Mouse (Mus musculus): ENCODE results near the gene Rps15. TPM values are rescaled to one million over a fixed set of nuclear protein-coding genes. Genes with fewer than 3 reads are reported as not detected.

The Rps15 gene
- total RNA-seq, 1 experiment: 2,505 TPM

DNA sequence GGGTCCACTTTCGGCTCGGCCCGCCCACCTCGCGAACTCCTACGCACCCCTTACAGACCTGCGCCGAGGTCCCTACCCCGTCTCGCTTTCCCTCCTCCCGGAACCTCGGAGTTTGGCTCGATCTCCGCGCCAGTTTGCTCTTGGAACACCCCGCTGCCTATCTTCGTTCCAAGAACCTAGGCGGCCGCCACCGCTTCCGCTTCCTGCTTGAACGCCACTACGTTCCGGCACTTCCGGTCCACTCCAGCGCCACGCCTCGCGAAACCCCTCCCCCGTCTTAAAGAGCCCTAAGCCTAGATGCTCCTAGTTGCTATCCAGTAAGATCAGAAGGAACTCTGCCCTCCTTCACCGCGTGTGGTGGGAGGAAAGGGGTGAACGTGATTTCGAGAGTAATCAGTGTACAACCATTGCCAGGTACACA, 28.1 kb downstream of the Rps15 start, which contains the start of gene 2310011J03Rik:
2310011J03Rik (minus strand) TSS at position 198 of the 421 bp plus-strand sequence.
- peak; percentile 86 for DNase-seq (ENCODE audit: low read depth, low spot score)
- Histone ChIP-seq H3K9me3 (ENCODE audit: control insufficient read depth, insufficient read depth, low read depth, low read length) (no peaks in the 10 kb centered on the region), H3K4me1 (ENCODE audit: control insufficient read depth in 2 of 2, insufficient read depth in 2 of 2, low read length in 2 of 2, poor library complexity in 1 of 2) (peaks cover 0 to 23% of the 10 kb centered on the region in 2 experiments; a peak in 1 of 4 replicates), H3K9ac (ENCODE audit: insufficient read depth, low read depth, low read length, poor library complexity, severe bottlenecking) (peak within 1 kb of the TSS; percentile 77), H3K27ac (ENCODE audit: insufficient read depth, low read depth, low read length, poor library complexity, severe bottlenecking) (peak within 1 kb of the TSS; percentile 28; the same call in 1 of the 2 replicates), H3K4me3 (ENCODE audit: insufficient read depth in 1 of 2, low read depth in 1 of 2, low read length in 2 of 2, poor library complexity in 1 of 2, severe bottlenecking in 1 of 2) (peak within 1 kb of the TSS; percentile 73 to 94), H3K36me3 (ENCODE audit: control insufficient read depth, insufficient read depth, low read length, poor library complexity, severe bottlenecking) (peaks cover 7% of the 10 kb centered on the region; the same call in 1 of the 2 replicates)
- in situ Hi-C loops (cut with MboI; ENCODE audit: low sequenced_read_pairs in 2 of 2, unreplicated experiment in 2 of 2): no loop called here
- TF ChIP-seq ZNF384 (IDR thresholded peaks at IDR 0.05; ENCODE audit: low read depth, low read length): no peak
- no peak for TF ChIP-seq HCFC1 (IDR thresholded peaks at IDR 0.05; ENCODE audit: borderline replicate concordance, insufficient read depth, low read length)
- TF ChIP-seq MAFK (IDR thresholded peaks at IDR 0.05; ENCODE audit: insufficient read depth, low read depth, low read length): no peak
- no peak for TF ChIP-seq ZC3H11A (IDR thresholded peaks at IDR 0.05; ENCODE audit: borderline replicate concordance, low read depth, low read length)
- no peak for TF ChIP-seq CHD2 (IDR thresholded peaks at IDR 0.05; ENCODE audit: low read depth, low read length)

DNA sequence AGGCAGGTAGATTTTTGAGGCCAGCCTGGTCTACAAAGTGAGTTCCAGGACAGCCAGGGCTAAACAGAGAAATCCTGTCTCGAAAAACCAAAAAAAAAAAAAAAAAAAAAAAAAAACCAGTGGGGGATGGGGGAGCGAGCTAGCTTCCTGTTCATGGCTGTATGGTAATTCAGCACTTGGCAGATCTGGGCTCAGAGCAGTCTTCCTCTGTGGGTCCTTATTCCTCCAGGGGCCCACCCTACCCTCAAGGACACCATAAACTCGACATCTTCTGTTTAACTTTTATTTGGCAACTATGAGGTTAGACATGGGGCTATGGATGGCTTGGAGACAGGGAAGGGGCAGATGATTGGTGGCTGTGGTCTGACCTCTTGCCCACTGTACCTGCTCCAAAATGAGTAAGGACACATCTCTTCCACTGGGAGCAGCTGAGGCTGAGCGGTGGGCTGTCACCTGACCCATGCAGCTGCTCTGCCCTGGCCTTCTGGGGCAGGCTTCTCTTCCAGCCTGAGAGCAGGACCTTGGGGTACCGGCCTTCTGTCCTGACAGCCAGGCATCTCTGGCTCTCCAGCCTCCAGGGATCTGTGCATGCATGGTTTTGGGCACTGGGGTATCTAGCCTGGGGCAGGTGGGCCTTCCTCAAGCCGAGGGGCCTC, 28.9 kb downstream of the Rps15 start:
- in situ Hi-C loops (cut with MboI; ENCODE audit: low sequenced_read_pairs in 2 of 2, unreplicated experiment in 2 of 2): no loop called here
- DNase-seq (ENCODE audit: low read depth, low spot score): no peak
- Histone ChIP-seq H3K9ac (ENCODE audit: insufficient read depth, low read depth, low read length, poor library complexity, severe bottlenecking) (peak overlapping the region; percentile 62; the same call in 1 of the 2 replicates), H3K36me3 (ENCODE audit: control insufficient read depth, insufficient read depth, low read length, poor library complexity, severe bottlenecking) (peaks cover 7% of the 10 kb centered on the region; the same call in 1 of the 2 replicates), H3K27ac (ENCODE audit: insufficient read depth, low read depth, low read length, poor library complexity, severe bottlenecking) (no peak overlapping the region; the same call in 1 of the 2 replicates), H3K9me3 (ENCODE audit: control insufficient read depth, insufficient read depth, low read depth, low read length) (no peaks in the 10 kb centered on the region), H3K4me3 (ENCODE audit: insufficient read depth in 1 of 2, low read depth in 1 of 2, low read length in 2 of 2, poor library complexity in 1 of 2, severe bottlenecking in 1 of 2) (peak overlapping the region in 1 of 2 experiments; percentile 73; a peak in 2 of 4 replicates), H3K4me1 (ENCODE audit: control insufficient read depth in 2 of 2, insufficient read depth in 2 of 2, low read length in 2 of 2, poor library complexity in 1 of 2) (peaks cover 0 to 22% of the 10 kb centered on the region in 2 experiments; a peak in 1 of 4 replicates)
- TF ChIP-seq ZC3H11A (IDR thresholded peaks at IDR 0.05; ENCODE audit: borderline replicate concordance, low read depth, low read length) (no peak), CHD2 (IDR thresholded peaks at IDR 0.05; ENCODE audit: low read depth, low read length) (0 out of 2 replicates have a peak, but pooled peaks have one; percentile 18), ZNF384 (IDR thresholded peaks at IDR 0.05; ENCODE audit: low read depth, low read length) (peak; percentile 89)

DNA sequence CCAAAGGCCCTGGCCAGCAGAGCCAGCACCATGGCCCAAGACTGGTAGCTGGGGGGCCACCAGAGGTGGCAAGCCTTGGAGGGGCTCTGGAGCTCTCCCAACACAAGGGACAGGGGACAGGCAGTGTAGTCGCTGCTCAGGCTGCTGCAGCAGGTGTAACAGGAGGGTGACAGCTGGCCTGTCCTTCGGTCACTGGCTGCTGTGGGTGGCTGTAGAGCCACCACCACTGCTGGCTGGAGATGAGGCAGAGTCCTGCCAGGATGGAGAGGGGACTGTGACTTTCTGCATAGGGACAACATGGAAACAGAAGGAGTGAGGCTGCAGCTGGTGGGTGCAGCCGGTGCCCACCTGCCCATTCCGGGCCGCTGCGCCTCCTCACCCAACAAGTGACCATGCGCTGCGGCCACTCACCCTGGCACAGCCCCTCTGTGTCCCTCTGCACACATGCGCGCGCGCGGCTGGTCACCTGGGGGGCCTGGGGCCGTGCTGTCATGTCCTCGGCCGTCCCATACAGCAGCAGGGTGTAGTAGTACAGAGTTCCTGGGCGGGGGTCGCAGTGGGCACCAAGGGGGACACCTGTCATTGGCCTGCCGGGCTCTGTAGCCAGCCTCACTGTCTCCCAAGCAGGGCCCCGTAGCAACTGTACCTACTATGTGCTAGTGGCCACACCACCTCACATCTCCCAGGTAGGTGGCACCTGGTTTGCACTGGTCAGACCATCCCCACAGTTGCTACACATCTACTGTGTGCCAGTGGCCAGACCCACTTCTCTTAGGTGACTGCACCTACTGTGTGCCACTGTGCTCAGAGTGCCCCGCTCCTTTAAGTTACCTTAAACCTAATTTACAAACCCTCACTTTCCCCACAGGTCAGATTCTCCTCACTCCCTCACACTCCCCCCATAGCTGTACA, 29.7 kb downstream of the Rps15 start:
- Histone ChIP-seq H3K36me3 (ENCODE audit: control insufficient read depth, insufficient read depth, low read length, poor library complexity, severe bottlenecking) (peaks cover 7% of the 10 kb centered on the region; the same call in 1 of the 2 replicates), H3K9me3 (ENCODE audit: control insufficient read depth, insufficient read depth, low read depth, low read length) (no peaks in the 10 kb centered on the region), H3K4me1 (ENCODE audit: control insufficient read depth in 2 of 2, insufficient read depth in 2 of 2, low read length in 2 of 2, poor library complexity in 1 of 2) (peaks cover 0 to 22% of the 10 kb centered on the region in 2 experiments; a peak in 1 of 4 replicates), H3K27ac (ENCODE audit: insufficient read depth, low read depth, low read length, poor library complexity, severe bottlenecking) (no peak overlapping the region), H3K4me3 (ENCODE audit: insufficient read depth in 1 of 2, low read depth in 1 of 2, low read length in 2 of 2, poor library complexity in 1 of 2, severe bottlenecking in 1 of 2) (no peak overlapping the region), H3K9ac (ENCODE audit: insufficient read depth, low read depth, low read length, poor library complexity, severe bottlenecking) (no peak overlapping the region)
- in situ Hi-C loops (cut with MboI; ENCODE audit: low sequenced_read_pairs in 2 of 2, unreplicated experiment in 2 of 2): no loop called here
- TF ChIP-seq CHD2 (IDR thresholded peaks at IDR 0.05; ENCODE audit: low read depth, low read length) (no peak), ZNF384 (IDR thresholded peaks at IDR 0.05; ENCODE audit: low read depth, low read length) (no peak), ZC3H11A (IDR thresholded peaks at IDR 0.05; ENCODE audit: borderline replicate concordance, low read depth, low read length) (no peak), HCFC1 (IDR thresholded peaks at IDR 0.05; ENCODE audit: borderline replicate concordance, insufficient read depth, low read length) (no peak), MAFK (IDR thresholded peaks at IDR 0.05; ENCODE audit: insufficient read depth, low read depth, low read length) (no peak)
- no peak for DNase-seq (ENCODE audit: low read depth, low spot score)

DNA sequence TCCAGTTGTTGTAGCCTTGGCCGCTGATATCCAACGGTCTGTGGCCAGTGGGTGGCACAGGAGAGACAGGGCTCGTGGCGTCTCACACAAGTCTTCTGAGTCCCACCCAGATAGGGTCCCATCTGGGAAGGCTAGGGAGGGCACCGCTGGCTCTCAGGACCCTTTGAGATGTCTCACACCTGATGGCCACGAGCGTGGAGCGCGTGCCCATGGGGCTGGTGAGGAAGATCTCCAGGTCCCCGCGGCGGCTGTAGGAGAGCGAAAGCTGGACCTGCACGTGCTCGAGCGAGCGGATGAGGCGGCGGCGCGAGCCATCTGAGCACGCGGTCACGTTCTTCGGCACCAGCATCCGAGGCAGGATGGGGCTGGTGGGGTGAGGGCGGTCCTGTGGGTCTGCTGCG, 30.6 kb downstream of the Rps15 start:
- no peak for DNase-seq (ENCODE audit: low read depth, low spot score)
- H3K4me3 ChIP-seq (ENCODE audit: insufficient read depth in 1 of 2, low read depth in 1 of 2, low read length in 2 of 2, poor library complexity in 1 of 2, severe bottlenecking in 1 of 2): peak overlapping the region; percentile 73 to 76
- peak overlapping the region; percentile 46 for H3K9ac ChIP-seq (ENCODE audit: insufficient read depth, low read depth, low read length, poor library complexity, severe bottlenecking)
- H3K36me3 ChIP-seq (ENCODE audit: control insufficient read depth, insufficient read depth, low read length, poor library complexity, severe bottlenecking): peaks cover 5% of the 10 kb centered on the region; the same call in 1 of the 2 replicates
- no peak for TF ChIP-seq CHD2 (IDR thresholded peaks at IDR 0.05; ENCODE audit: low read depth, low read length)
- no peak for TF ChIP-seq MAFK (IDR thresholded peaks at IDR 0.05; ENCODE audit: insufficient read depth, low read depth, low read length)
- no peak for TF ChIP-seq ZC3H11A (IDR thresholded peaks at IDR 0.05; ENCODE audit: borderline replicate concordance, low read depth, low read length)
- no peak overlapping the region for H3K27ac ChIP-seq (ENCODE audit: insufficient read depth, low read depth, low read length, poor library complexity, severe bottlenecking)
- H3K4me1 ChIP-seq (ENCODE audit: control insufficient read depth in 2 of 2, insufficient read depth in 2 of 2, low read length in 2 of 2, poor library complexity in 1 of 2): peaks cover 0 to 22% of the 10 kb centered on the region in 2 experiments; a peak in 1 of 4 replicates
- in situ Hi-C loops (cut with MboI; ENCODE audit: low sequenced_read_pairs in 2 of 2, unreplicated experiment in 2 of 2): no loop called here
- H3K9me3 ChIP-seq (ENCODE audit: control insufficient read depth, insufficient read depth, low read depth, low read length): no peaks in the 10 kb centered on the region
